In genomic region chr6:108698343-108698870, GRCm38 (mm10) we compare ENCODE assay signal across 21 mouse cellular contexts. TPM values are rescaled to one million over a fixed set of nuclear protein-coding genes. Genes with fewer than 3 reads are reported as not detected.
DNase-seq lines count a peak whose midpoint lies in the region; ATAC-seq and TF ChIP-seq lines count a peak whose summit lies in the region.
"Had no signal": no experiment of that assay in that cellular context is flagged by ENCODE, and none has a peak within 500 bp of the region (broad histone marks: within the 10 kb centered on the region; RNA-seq: fewer than 3 reads in every experiment).

No protein-coding gene starts in this region.

- H3K27me3 ChIP-seq in forebrain, embryonic 12.5 days: peaks cover 17% of the 10 kb centered on the region
- no peaks in the 10 kb centered on the region for H3K27me3 ChIP-seq in forebrain, embryonic 16.5 days (replicated peaks; ENCODE audit: control insufficient read depth, insufficient read depth, low read length)
- no peaks in the 10 kb centered on the region for H3K27me3 ChIP-seq in midbrain, embryonic 11.5 days (ENCODE audit: control insufficient read depth, insufficient read depth, low read length)
- H3K27me3 ChIP-seq in midbrain, postnatal 0 days (ENCODE audit: insufficient read depth, low read length): no peaks in the 10 kb centered on the region
- 0 out of 2 replicates have a peak, but pooled peaks cover 8% of the 10 kb centered on the region for H3K27me3 ChIP-seq in forebrain, embryonic 13.5 days
- H3K27me3 ChIP-seq: CH12.LX; lung, embryonic 15.5 days had no signal

- no peak overlapping the region for H3K4me3 ChIP-seq in forebrain, embryonic 12.5 days (replicated peaks)
- H3K4me3 ChIP-seq in forebrain, embryonic 16.5 days (replicated peaks; ENCODE audit: low read length): no peak overlapping the region
- no peak overlapping the region for H3K4me3 ChIP-seq in midbrain, embryonic 11.5 days (ENCODE audit: low read depth, low read length)
- no peak overlapping the region for H3K4me3 ChIP-seq in midbrain, postnatal 0 days (ENCODE audit: low read depth, low read length)
- no peak overlapping the region for H3K4me3 ChIP-seq in forebrain, embryonic 13.5 days
- H3K4me3 ChIP-seq: heart, embryonic 10.5 days; left cerebral cortex, adult 2 months; liver, embryonic 12.5 days; lung, embryonic 15.5 days; myocyte had no signal

- H3K9ac ChIP-seq in forebrain, embryonic 12.5 days: 0 out of 2 replicates have a peak overlapping the region, but pooled peaks have one; percentile 1
- no peak overlapping the region for H3K9ac ChIP-seq in forebrain, embryonic 16.5 days (replicated peaks; ENCODE audit: low read depth, low read length)
- peak overlapping the region; percentile 11; the same call in 1 of the 2 replicates for H3K9ac ChIP-seq in midbrain, embryonic 11.5 days (ENCODE audit: low read length)
- H3K9ac ChIP-seq in midbrain, postnatal 0 days (replicated peaks; ENCODE audit: low read length, poor library complexity, severe bottlenecking): no peak overlapping the region
- H3K9ac ChIP-seq in forebrain, embryonic 13.5 days: no peak overlapping the region
- H3K9ac ChIP-seq: liver, embryonic 12.5 days; lung, embryonic 15.5 days had no signal

- peak overlapping the region; percentile 19 for H3K4me2 ChIP-seq in forebrain, embryonic 12.5 days
- H3K4me2 ChIP-seq in forebrain, embryonic 16.5 days (ENCODE audit: low read length): no peak overlapping the region
- H3K4me2 ChIP-seq in midbrain, embryonic 11.5 days: no peak overlapping the region
- H3K4me2 ChIP-seq in midbrain, postnatal 0 days (ENCODE audit: low read depth, low read length, poor library complexity, severe bottlenecking): no peak overlapping the region
- no peak overlapping the region for H3K4me2 ChIP-seq in forebrain, embryonic 13.5 days
- H3K4me2 ChIP-seq: liver, embryonic 12.5 days; lung, embryonic 15.5 days had no signal

- peak; percentile 91 for DNase-seq in midbrain, embryonic 11.5 days (ENCODE audit: low spot score, missing footprints)
- no peak for DNase-seq in midbrain, postnatal 0 days (ENCODE audit: low spot score)
- DNase-seq in retina, embryonic 14.5 days (ENCODE audit: low spot score): peak; percentile 47
- DNase-seq in cerebellum, postnatal 4 days (ENCODE audit: low spot score in 2 of 2): no peak
- no peak for DNase-seq in testis, postnatal 14 days (ENCODE audit: low spot score)
- DNase-seq: adrenal gland, adult 8-10 months; cerebellum, adult 18-20 months; cerebellum, postnatal 36 days; gastrocnemius, postnatal 36 days; heart, postnatal 10 days; kidney, adult 9 months; right cerebral cortex, adult 18-20 months had no signal

- H3K27ac ChIP-seq in forebrain, embryonic 12.5 days: peak overlapping the region; percentile 36; the same call in 1 of the 2 replicates
- no peak overlapping the region for H3K27ac ChIP-seq in forebrain, embryonic 16.5 days (ENCODE audit: low read length)
- peak overlapping the region; percentile 17; the same call in 1 of the 2 replicates for H3K27ac ChIP-seq in midbrain, embryonic 11.5 days (ENCODE audit: low read depth, low read length)
- no peak overlapping the region for H3K27ac ChIP-seq in midbrain, postnatal 0 days (ENCODE audit: low read depth, low read length)
- H3K27ac ChIP-seq in forebrain, embryonic 13.5 days: no peak overlapping the region
- H3K27ac ChIP-seq: heart, embryonic 10.5 days; left cerebral cortex, adult 2 months; liver, embryonic 12.5 days; lung, embryonic 15.5 days had no signal

- ATAC-seq in forebrain, embryonic 12.5 days (ENCODE audit: low FRiP score): peak; percentile 61
- ATAC-seq in forebrain, embryonic 16.5 days: no peak
- peak; percentile 78 for ATAC-seq in midbrain, embryonic 11.5 days (ENCODE audit: low FRiP score)
- no peak for ATAC-seq in midbrain, postnatal 0 days (ENCODE audit: low FRiP score)
- peak; percentile 31; the same call in 1 of the 2 replicates for ATAC-seq in forebrain, embryonic 13.5 days
- ATAC-seq: liver, embryonic 12.5 days had no signal

- WGBS in forebrain, embryonic 12.5 days: 6% methylated on average over 4 of the region's 4 CpGs
- WGBS in forebrain, embryonic 16.5 days: 11% methylated on average over 4 of the region's 4 CpGs
- 9% methylated on average over 4 of the region's 4 CpGs for whole genome bisulfite sequencing in midbrain, embryonic 11.5 days
- WGBS in midbrain, postnatal 0 days: 22% methylated on average over 4 of the region's 4 CpGs
- 4% methylated on average over 4 of the region's 4 CpGs for WGBS in forebrain, embryonic 13.5 days

- TF ChIP-seq CTCF in midbrain, postnatal 0 days (IDR thresholded peaks at IDR 0.05): no peak

- H3K4me1 ChIP-seq in forebrain, embryonic 12.5 days: peaks cover 39% of the 10 kb centered on the region
- H3K4me1 ChIP-seq in forebrain, embryonic 16.5 days (replicated peaks; ENCODE audit: control insufficient read depth, insufficient read depth, low read length): peaks cover 5% of the 10 kb centered on the region
- H3K4me1 ChIP-seq in midbrain, embryonic 11.5 days (ENCODE audit: control insufficient read depth, insufficient read depth, low read length): peaks cover 18% of the 10 kb centered on the region
- no peaks in the 10 kb centered on the region for H3K4me1 ChIP-seq in midbrain, postnatal 0 days (ENCODE audit: insufficient read depth, low read length)
- H3K4me1 ChIP-seq in forebrain, embryonic 13.5 days: peaks cover 14% of the 10 kb centered on the region

- no peaks in the 10 kb centered on the region for H3K9me3 ChIP-seq in forebrain, embryonic 12.5 days
- H3K9me3 ChIP-seq in forebrain, embryonic 16.5 days (ENCODE audit: control insufficient read depth, low read length): no peaks in the 10 kb centered on the region
- no peaks in the 10 kb centered on the region for H3K9me3 ChIP-seq in midbrain, embryonic 11.5 days (ENCODE audit: control insufficient read depth, low read length)
- no peaks in the 10 kb centered on the region for H3K9me3 ChIP-seq in midbrain, postnatal 0 days (ENCODE audit: low read length)
- no peaks in the 10 kb centered on the region for H3K9me3 ChIP-seq in forebrain, embryonic 13.5 days (replicated peaks)
- H3K9me3 ChIP-seq: heart, embryonic 10.5 days; liver, embryonic 12.5 days; lung, embryonic 15.5 days had no signal

- no peaks in the 10 kb centered on the region for H3K36me3 ChIP-seq in forebrain, embryonic 12.5 days (replicated peaks)
- no peaks in the 10 kb centered on the region for H3K36me3 ChIP-seq in forebrain, embryonic 16.5 days (ENCODE audit: control insufficient read depth, insufficient read depth)
- H3K36me3 ChIP-seq in midbrain, embryonic 11.5 days (ENCODE audit: control insufficient read depth, insufficient read depth, low read length): no peaks in the 10 kb centered on the region
- H3K36me3 ChIP-seq in midbrain, postnatal 0 days (ENCODE audit: insufficient read depth, low read length): no peaks in the 10 kb centered on the region
- H3K36me3 ChIP-seq in forebrain, embryonic 13.5 days (ENCODE audit: poor library complexity, severe bottlenecking): no peaks in the 10 kb centered on the region
- H3K36me3 ChIP-seq: heart, embryonic 10.5 days; liver, embryonic 12.5 days; lung, embryonic 15.5 days had no signal

RNA-seq across cellular contexts. Expression of gene Bhlhe40, which starts 38.0 kb away (rescaled TPM):
- 7.8 and 9.9 TPM in 2 replicates for polyA plus RNA-seq in forebrain, embryonic 12.5 days (2016; fragmentation: Nextera tagmentation; extraction: Ambion mirVana)
- polyA plus RNA-seq in forebrain, embryonic 16.5 days (2015; fragmentation: Nextera tagmentation; extraction: Ambion mirVana): 6.5 and 7.9 TPM in 2 replicates
- 1.7 and 2.1 TPM in 2 replicates for polyA plus RNA-seq in midbrain, embryonic 11.5 days (2014; fragmentation: Nextera tagmentation; extraction: Ambion mirVana)
- 8.8 and 10.8 TPM in 2 replicates for total RNA-seq in midbrain, postnatal 0 days (2014; rRNA removed)
- 5.9 and 7.9 TPM in 2 replicates for polyA plus RNA-seq in midbrain, postnatal 0 days (2015; fragmentation: Nextera tagmentation; extraction: Ambion mirVana)
- 6.8 and 8.1 TPM in 2 replicates for polyA plus RNA-seq in forebrain, embryonic 13.5 days (2015; fragmentation: Nextera tagmentation; extraction: Ambion mirVana)

Comparison
In these comparisons a context has a peak if more than half of its experiments do, and no peak if none do; other contexts are left out.
1. ATAC-seq: peak in forebrain, embryonic 12.5 days (single experiment), midbrain, embryonic 11.5 days (single experiment) and forebrain, embryonic 13.5 days (single experiment); none in forebrain, embryonic 16.5 days (single experiment) and midbrain, postnatal 0 days (single experiment).
2. H3K27ac ChIP-seq: peak in forebrain, embryonic 12.5 days (single experiment) and midbrain, embryonic 11.5 days (single experiment); none in forebrain, embryonic 16.5 days (single experiment), midbrain, postnatal 0 days (single experiment) and forebrain, embryonic 13.5 days (single experiment).
3. H3K9ac ChIP-seq: peak in forebrain, embryonic 12.5 days (single experiment) and midbrain, embryonic 11.5 days (single experiment); none in forebrain, embryonic 16.5 days (single experiment), midbrain, postnatal 0 days (single experiment) and forebrain, embryonic 13.5 days (single experiment).
4. DNase-seq: peak in midbrain, embryonic 11.5 days (single experiment) and retina, embryonic 14.5 days (single experiment); none in midbrain, postnatal 0 days (single experiment), cerebellum, postnatal 4 days (0 of 2) and testis, postnatal 14 days (single experiment).